Mouse (Mus musculus) bone marrow, adult 2 months (tissue): Measurements from ENCODE around the gene Troap.

ENCODE experiments used
- CTCF ChIP-seq: fragments of 200-500 bp; IDR thresholded peaks from 2 replicates; pipeline ENCODE4 v1.5.1; 2011; ENCODE audit warnings: low read length, control low read depth; ENCODE audit not compliant: control insufficient read depth, insufficient read depth
- POLR2A ChIP-seq: fragments of 200-500 bp; IDR thresholded peaks from 2 replicates; pipeline ENCODE4 v1.6.1; 2011; ENCODE audit warnings: low read depth, mild to moderate bottlenecking, control low read depth, low read length, borderline replicate concordance; ENCODE audit not compliant: control insufficient read depth

DNA sequence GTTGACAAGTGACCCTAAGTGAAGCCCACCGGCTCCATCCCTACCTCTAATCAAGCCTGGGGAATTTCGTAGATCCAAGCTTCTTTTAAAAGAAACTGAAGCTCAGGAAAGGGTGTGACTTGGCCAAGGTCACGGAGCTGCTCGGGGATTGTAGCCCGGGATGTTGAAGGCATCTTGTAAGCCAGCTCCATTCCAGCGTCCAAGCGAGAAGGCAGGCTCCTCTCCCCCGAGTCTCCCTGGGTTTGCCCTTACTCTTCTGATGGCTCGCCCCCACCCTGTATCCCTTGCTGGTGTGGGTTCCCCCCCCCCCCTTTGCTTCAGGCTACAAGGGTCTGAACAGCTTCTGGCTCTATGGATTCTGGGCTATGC is 24.1 kb downstream of the Troap start:
- TF ChIP-seq POLR2A, result no peak
- TF ChIP-seq CTCF, result no peak
